Mouse (Mus musculus) left cerebral cortex, postnatal 14 days (tissue): ENCODE measurements around the gene Intu. TPM values are rescaled to one million over a fixed set of nuclear protein-coding genes. Genes with fewer than 3 reads are reported as not detected.

Experiments
- DNase-seq, 2 experiments: peaks; one replicate each; pipeline ENCODE4 v3.0.0; 2021 to 2022; ENCODE audit warnings: low spot score in 2 of 2, mixed read lengths in 1 of 2
- intact Hi-C: fragments of 180-260 bp; cut with DNase I; formaldehyde crosslinking; loops from one replicate; pipeline ENCODE4 v1.15.1; 2025
- total RNA-seq, 2 experiments: library from RNA; stranded (reverse); gene quantifications; 2 replicates each; pipeline ENCODE4 v1.2.3; 2021

Intu gene
- total RNA-seq, 2 experiments from 2014 or later = 4.9 to 5.6 TPM

DNA sequence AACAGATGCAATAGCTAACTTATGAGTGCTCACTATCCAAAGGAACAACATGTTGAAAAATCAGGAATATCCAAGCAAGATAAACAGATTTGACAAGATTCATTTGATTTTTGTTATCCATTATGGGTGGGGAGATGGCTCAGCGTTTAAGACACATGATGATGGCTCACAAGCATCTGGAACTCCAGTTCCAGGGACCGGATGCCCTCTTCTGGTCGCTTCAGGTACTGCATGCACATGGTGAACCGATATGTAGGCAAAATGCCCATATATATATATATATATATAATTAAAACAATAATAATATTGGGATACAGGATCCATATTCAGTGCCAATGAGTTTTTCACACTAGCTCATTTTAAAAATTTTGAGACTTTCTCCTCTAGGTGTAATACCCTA lies 5.7 kb upstream of the Intu start:
- intact Hi-C loops = loop anchor here (5.0 kb wide), 1 partner anchor 222 kb away; no protein-coding TSS in a partner anchor
- DNase-seq = peak; percentile 33 to 61

DNA sequence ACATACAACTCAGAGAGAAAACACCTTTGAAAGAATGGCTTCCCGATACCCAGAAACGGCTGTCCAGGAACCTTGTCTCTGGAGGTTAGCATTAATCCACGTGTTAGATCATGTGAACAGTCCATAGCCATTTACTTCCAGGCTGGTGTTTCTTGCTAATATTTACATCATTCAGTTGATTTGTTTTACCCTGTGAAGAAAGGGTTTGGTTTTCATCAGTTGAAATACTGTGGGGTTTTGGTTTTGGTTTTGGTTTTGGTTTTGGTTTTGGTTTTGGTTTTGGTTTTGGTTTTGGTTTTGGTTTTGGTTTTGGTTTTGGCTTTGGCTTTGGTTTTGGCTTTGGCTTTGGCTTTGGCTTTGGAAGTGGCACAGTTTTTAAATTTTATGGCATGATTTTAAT lies 5.0 kb upstream of the Intu start:
- intact Hi-C loops = loop anchor here (5.0 kb wide), 1 partner anchor 221 kb away; no protein-coding TSS in a partner anchor
- no peak for DNase-seq

GRCm38 (mm10) chr3:40527218-40527617 lies 3.9 kb upstream of the Intu start:
- intact Hi-C loops = loop anchor here (5.0 kb wide), 1 partner anchor 220 kb away; no protein-coding TSS in a partner anchor
- DNase-seq = no peak

DNA sequence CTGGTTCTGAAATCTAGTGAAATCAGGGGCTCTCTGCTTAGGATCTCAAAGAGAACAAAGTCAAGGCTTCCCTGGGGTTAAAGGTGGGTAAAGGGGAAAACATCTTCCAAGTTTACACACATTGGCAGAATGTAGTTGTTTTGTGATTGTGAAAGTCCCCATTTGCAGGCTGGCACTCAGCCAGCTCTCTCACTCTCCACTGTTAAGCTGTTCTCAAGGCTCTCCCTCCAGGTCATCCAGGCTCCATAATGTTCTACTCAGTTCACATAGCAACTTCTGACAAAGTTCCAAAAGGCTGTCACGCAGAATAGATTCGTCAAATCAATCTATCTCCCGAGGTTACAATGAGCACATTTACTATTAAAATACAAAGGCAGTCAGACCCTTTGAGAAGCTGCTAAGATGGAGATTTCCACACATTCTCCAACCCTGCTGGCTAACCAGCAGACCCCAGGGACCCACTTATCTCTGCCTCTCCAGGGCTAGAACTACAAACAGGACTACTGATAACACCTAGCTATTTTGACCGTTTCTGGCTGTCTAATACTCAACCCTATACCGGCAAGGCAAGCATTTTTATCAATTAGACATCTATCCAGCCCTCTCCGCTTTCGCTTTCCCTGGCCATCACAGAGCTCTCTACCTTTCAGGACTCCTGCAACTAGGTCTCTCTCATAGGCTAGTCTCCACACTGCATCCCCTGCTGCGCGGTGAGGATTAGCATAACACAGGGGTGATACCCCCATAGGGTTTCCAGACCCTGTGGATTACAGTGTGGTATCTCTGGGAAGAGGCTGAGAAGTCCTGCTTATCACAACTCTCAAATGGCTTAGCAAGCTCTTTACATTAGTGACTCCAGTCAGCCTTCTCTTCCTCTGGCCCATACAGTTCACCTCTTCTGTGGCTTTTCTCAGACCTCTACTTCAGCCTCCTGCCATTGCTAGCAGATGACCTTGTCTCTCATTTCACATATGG lies 2.8 kb upstream of the Intu start:
- intact Hi-C loops = loop anchor here (5.0 kb wide), 1 partner anchor 219 kb away; no protein-coding TSS in a partner anchor
- DNase-seq = no peak

DNA sequence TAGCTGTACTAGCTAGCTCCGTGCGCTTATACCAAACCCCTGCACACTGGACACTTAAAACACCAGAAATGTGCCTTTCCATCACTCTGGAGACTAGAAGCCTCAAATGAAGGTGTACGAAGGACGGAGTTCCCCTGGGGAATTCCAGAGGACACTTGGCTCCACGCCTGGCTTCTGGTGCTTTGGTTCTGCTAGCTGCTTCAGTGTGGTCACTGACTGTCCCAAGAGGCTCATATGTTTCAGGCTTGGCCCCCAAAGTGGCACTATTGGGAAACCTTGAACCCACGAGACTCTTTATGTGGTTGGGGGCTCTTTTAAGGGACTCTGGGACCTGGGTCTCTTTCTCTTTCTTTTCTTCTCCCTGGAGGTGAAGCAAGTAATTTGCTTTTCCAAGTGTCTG lies 2.1 kb upstream of the Intu start:
- intact Hi-C loops = loop anchor here (5.0 kb wide), 1 partner anchor 218 kb away; no protein-coding TSS in a partner anchor
- no peak for DNase-seq

GRCm38 (mm10) chr3:40530845-40531244 lies 241 bp upstream of the Intu start:
- no peak for DNase-seq
- intact Hi-C loops = no loop called here

GRCm38 (mm10) chr3:40532256-40532655 lies 1.2 kb downstream of the Intu start:
- intact Hi-C loops = no loop called here

DNA sequence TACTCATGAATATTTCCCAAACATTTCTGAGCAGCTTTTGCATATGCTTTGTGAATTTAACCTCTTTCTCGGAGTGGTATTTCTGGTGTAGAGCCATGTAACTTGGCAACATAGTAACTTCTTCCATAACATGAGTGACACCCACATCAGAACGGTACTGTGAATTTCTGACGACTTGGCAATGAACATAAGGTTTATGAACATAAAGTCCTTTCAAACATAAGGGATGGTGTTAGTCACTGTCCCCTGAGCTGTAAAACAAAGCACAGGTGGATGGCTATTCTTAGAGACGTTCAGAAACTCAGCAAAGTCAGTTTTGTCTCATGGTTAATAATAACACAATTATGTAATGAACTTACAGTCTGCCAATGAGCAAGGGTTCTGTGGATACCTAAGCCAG lies 3.1 kb downstream of the Intu start:
- intact Hi-C loops = no loop called here
- DNase-seq = no peak

More at GRCm38 (mm10) chr3:40532256-40532655, 1.2 kb downstream of the Intu start:
- no peak for DNase-seq

DNA sequence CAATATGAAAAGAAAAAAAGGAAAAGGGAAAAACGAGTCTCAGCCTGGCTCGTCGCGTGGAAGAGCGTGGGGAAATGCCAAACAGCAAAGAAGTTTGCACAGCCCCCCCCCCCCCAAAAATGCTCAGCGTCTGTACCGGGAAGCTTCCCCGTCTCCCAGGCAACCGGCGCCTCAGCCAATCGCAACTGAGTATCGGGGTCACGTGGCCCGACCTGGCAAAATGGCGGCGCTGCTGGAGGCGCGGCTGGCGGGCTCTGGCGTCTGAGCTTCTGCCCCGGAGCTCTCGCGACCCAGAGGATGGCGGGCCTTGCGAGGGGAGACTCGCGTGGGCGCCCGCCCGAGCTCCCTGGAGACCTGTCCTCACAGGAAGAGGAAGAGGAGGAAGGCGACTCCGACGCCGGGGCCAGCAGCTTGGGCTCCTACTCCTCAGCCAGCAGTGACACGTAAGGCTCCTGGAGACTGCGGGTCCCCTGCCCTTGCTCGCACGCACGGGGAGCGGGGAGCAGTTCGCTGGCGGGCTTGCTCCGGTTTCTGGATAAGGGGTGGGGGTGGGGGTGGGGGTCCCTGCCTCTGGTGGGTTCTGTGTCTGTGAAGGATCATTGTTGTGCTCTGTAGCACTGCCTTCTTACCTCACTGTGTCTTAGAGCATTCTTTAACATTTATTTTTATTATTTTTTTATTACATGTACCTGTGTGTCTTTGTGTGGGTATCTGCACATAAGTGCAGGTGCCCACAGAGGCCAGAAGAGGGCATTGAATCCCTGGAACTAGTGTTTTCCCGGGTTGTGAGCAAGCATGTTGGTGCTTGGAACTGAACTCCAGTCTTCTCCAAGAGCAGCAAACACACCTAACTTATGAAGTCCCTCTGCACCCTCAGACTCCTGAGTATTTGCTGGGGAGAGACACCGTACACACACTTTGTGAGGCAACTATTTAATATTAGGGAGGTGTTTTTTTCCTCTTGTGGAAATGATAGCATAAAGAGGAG lies 9.8 kb downstream of the Intu start:
- peak; percentile 85 to 89 for DNase-seq
- intact Hi-C loops = no loop called here

DNA sequence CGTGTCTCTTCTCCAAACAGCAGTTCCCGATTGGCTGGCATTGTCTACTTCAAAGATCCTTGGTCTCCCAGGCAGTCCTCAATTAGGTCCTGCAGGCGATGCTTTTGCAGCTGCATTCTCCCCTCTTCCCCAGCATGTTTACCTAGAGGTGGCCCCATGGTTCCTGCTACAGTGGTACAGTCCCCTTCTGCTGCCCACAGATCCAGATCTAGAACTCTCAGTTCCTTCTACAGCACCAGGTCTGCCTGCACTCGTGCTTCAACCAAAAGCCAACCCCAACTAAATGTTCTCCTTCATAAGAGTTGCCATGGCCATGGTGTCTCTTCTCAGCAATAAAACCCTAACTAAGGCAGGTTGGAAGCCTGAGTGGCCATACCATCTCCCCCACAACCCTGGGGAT lies 15.5 kb downstream of the Intu start:
- DNase-seq = no peak
- intact Hi-C loops = no loop called here

GRCm38 (mm10) chr3:40652941-40653352 lies 121.9 kb downstream of the Intu start:
- intact Hi-C loops = no loop called here
- no peak for DNase-seq

DNA sequence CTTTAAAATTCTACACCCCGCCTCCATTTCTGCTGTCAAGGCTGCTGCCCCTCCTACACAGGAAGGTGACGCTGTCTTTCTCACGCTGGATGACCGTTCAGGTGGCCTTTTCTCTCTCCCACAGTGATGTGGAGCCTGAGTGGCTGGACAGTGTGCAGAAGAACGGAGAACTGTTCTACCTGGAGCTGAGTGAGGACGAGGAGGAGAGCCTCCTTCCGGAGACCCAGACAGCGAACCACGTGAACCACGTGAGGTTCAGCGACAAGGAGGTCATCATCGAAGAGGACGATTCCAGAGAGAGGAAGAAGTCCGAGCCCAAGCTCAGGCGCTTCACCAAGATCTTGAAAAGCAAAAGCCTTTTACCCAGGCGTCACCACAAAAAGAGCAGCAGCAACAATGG lies 122.5 kb downstream of the Intu start:
- DNase-seq = no peak
- intact Hi-C loops = no loop called here

DNA sequence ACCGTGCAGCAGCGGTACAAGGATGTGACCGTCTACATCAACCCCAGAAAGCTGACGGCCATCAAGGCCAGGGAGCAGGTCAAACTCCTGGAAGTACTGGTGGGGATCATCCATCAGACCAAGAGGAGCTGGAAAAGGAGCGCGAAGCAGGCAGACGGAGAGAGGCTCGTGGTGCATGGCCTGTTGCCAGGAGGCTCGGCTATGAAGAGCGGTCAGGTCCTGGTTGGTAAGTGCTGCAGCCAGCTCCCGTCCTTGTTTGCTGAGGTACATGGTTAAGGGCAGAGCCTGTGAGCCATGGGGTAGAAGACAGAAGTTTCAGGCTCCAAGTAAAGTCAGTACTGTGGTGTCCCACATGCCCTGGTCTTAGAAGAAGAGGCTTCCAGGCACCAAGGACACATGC lies 122.9 kb downstream of the Intu start:
- intact Hi-C loops = no loop called here

GRCm38 (mm10) chr3:40655571-40655970 lies 124.5 kb downstream of the Intu start:
- DNase-seq = no peak
- intact Hi-C loops = no loop called here

More for the DNA sequence above, 122.9 kb downstream of the Intu start:
- DNase-seq = no peak

DNA sequence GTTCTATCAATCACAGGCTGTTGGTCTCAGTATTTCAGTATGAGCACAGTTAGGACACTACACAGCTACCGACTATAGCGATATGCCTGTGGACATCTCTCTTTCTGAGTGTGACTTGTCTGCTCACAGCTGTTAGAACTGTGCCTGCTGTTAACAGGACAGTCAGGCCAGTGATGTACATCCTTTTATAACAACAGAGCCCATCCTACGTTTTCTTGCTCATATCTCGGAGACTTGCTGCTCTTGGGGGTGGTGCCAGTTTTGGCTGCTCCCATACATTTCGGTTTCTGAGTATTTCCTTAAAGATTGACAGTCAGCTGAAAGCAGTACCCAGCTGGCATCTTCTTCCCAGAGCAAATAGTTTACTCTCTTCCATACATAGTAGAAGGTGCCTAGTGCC lies 125.3 kb downstream of the Intu start:
- intact Hi-C loops = no loop called here
- DNase-seq = no peak

GRCm38 (mm10) chr3:40660231-40660630 lies 129.1 kb downstream of the Intu start:
- no peak for DNase-seq
- intact Hi-C loops = no loop called here

- DNase-seq = no peak
- intact Hi-C loops = no loop called here
Measured at GRCm38 (mm10) chr3:40666109-40666508, 135.0 kb downstream of the Intu start.

- intact Hi-C loops = no loop called here
- DNase-seq = no peak
Measured at GRCm38 (mm10) chr3:40666861-40667719, 136.0 kb downstream of the Intu start.

DNA sequence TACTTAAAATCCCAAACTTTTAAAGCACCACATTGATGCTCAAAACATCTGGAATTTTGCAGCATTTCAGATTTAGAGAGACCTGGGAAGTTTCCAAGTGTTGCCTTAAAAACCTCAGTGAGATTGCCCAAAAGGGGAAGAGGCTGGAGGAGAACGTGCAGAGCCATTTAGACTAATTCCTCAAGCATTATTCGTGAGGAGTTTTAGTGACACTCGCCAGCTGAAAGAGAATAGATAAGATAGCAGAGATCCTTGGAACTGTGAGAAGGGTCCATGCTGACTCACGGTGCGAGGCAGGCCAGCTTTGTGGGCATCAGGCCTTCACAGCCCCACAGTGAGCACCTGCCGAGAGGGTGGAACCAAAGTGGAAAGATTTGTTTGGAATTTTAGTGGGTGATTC lies 137.8 kb downstream of the Intu start:
- intact Hi-C loops = no loop called here
- DNase-seq = no peak
